Mouse (Mus musculus) right cerebral cortex, adult 18-20 months (tissue): ENCODE measurements around the gene Hdhd5.

Experiments used
- DNase-seq: peaks from one replicate; pipeline ENCODE4 v3.0.0; 2022; ENCODE audit warnings: mixed read lengths

Gene Hdhd5

GRCm38 (mm10) chr6:120529123-120529522, 2.0 kb downstream of the Hdhd5 start:
- DNase-seq = no peak

- DNase-seq = no peak
Measured at GRCm38 (mm10) chr6:120524796-120525195, 6.3 kb downstream of the Hdhd5 start.

- DNase-seq = no peak
Measured at GRCm38 (mm10) chr6:120519647-120520046, 11.5 kb downstream of the Hdhd5 start.

- DNase-seq = peak; percentile 64
Measured at GRCm38 (mm10) chr6:120517311-120517710, 13.8 kb downstream of the Hdhd5 start.

GRCm38 (mm10) chr6:120516879-120517278, 14.2 kb downstream of the Hdhd5 start:
- DNase-seq = no peak

- DNase-seq = no peak
Measured at GRCm38 (mm10) chr6:120516422-120516821, 14.7 kb downstream of the Hdhd5 start.

- DNase-seq = no peak
Measured at GRCm38 (mm10) chr6:120511212-120511611, 19.9 kb downstream of the Hdhd5 start.

- DNase-seq = peak; percentile 90
Measured at GRCm38 (mm10) chr6:120510425-120510824, 20.7 kb downstream of the Hdhd5 start.

GRCm38 (mm10) chr6:120509975-120510374, 21.1 kb downstream of the Hdhd5 start:
- DNase-seq = no peak

GRCm38 (mm10) chr6:120508645-120509044, 22.5 kb downstream of the Hdhd5 start:
- no peak for DNase-seq

GRCm38 (mm10) chr6:120505531-120505930, 25.6 kb downstream of the Hdhd5 start:
- no peak for DNase-seq

- DNase-seq = peak; percentile 86
Measured at GRCm38 (mm10) chr6:120504051-120504450, 27.1 kb downstream of the Hdhd5 start.

GRCm38 (mm10) chr6:120496544-120496943, 34.6 kb downstream of the Hdhd5 start:
- DNase-seq = no peak

- DNase-seq = peak; percentile 95
Measured at GRCm38 (mm10) chr6:120493374-120494181, 37.5 kb downstream of the Hdhd5 start, which contains the start of gene Tmem121b. Tmem121b (minus strand) TSS chr6:120493807.

- DNase-seq = no peak
Measured at GRCm38 (mm10) chr6:120492499-120493373, 38.4 kb downstream of the Hdhd5 start.

GRCm38 (mm10) chr6:120491862-120492498, 39.1 kb downstream of the Hdhd5 start:
- no peak for DNase-seq

GRCm38 (mm10) chr6:120491064-120491463, 40.1 kb downstream of the Hdhd5 start:
- DNase-seq = no peak

- no peak for DNase-seq
Measured at GRCm38 (mm10) chr6:120489461-120489860, 41.7 kb downstream of the Hdhd5 start.

- DNase-seq = no peak
Measured at GRCm38 (mm10) chr6:120488647-120489046, 42.5 kb downstream of the Hdhd5 start.

- DNase-seq = no peak
Measured at GRCm38 (mm10) chr6:120486051-120486510, 45.0 kb downstream of the Hdhd5 start.

GRCm38 (mm10) chr6:120485038-120485437, 46.1 kb downstream of the Hdhd5 start:
- DNase-seq = no peak

- peak; percentile 90 for DNase-seq
Measured at GRCm38 (mm10) chr6:120483211-120483626, 47.9 kb downstream of the Hdhd5 start.

GRCm38 (mm10) chr6:120482756-120483155, 48.4 kb downstream of the Hdhd5 start:
- no peak for DNase-seq
